Mouse (Mus musculus) bone marrow macrophage, adult 2 months (primary cell): Measurements from ENCODE around the gene Casp8.
"Not testable (repeated sequence)": the region's sequence is repeated elsewhere in the genome, so short reads cannot be mapped to it uniquely, and the experiment has no call there.

Source experiments
- CTCF ChIP-seq: IDR thresholded peaks from 2 replicates; pipeline ENCODE4 v1.5.1; 2012; ENCODE audit warnings: low read depth, mild to moderate bottlenecking, low read length, moderate library complexity
- POLR2A ChIP-seq: IDR thresholded peaks from 2 replicates; pipeline ENCODE4 v1.6.1; 2012; ENCODE audit warnings: mild to moderate bottlenecking, low read depth, low read length, borderline replicate concordance

DNA sequence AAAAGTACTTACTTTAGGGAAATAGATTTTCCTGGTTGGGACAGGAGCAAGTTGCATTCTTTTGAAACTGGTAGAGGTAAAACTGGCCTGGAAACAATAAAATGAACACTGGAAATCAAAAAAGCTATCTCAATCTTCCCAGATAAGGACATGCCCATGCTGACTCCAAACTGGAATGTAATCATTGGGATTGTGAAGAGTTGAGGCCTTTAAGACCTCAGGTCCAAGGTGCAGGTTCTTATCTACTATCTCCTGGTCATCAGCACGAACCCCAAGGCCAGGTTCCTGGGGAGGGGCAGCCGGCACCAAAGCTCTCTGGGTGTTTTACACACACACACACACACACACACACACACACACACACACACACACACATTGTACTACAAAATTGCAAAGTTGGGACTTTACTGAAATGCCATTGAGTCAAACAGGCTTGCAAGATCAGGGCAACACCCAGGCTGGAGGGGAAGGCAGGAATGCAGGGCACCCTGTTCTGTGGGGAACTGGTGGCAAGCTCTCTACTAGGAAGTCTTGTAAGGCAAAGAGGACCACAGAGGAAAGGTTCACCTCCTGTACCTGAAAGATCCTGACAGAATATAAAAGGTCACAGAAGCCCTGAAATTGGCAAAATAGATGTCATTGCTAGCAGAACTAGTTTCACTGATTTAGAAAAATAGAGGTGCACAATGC is 96.5 kb downstream of the Casp8 start:
- not testable (repeated sequence) for TF ChIP-seq POLR2A, CTCF
